Mouse (Mus musculus): Measurements from ENCODE around the gene Tgfb1i1. TPM values are rescaled to one million over a fixed set of nuclear protein-coding genes. Genes with fewer than 3 reads are reported as not detected.
A peak's percentile ranks its signal among the peaks of the same experiment; 100 is the strongest.

Tgfb1i1 gene
- polyA plus RNA-seq, 1 experiment from 2014 or later = 153 TPM

- WGBS = 56% methylated on average over 3 of the region's 3 CpGs
- Histone ChIP-seq H3K9ac (ENCODE audit: low read length) (no peak overlapping the region), H3K4me3 (ENCODE audit: control insufficient read depth in 1 of 2, insufficient read depth in 1 of 2, low read depth in 1 of 2, low read length in 2 of 2) (no peak overlapping the region), H3K36me3 (ENCODE audit: control insufficient read depth, insufficient read depth, low read length) (no peaks in the 10 kb centered on the region), H3K27ac (replicated peaks in 1 of 2; ENCODE audit: control insufficient read depth in 1 of 2, insufficient read depth in 1 of 2, low read depth in 2 of 2, low read length in 2 of 2) (no peak overlapping the region), H3K4me1 (ENCODE audit: control insufficient read depth in 2 of 2, insufficient read depth in 2 of 2, low read length in 2 of 2) (peaks cover 3 to 4% of the 10 kb centered on the region in 2 experiments; a peak in 2 of 4 replicates), H3K27me3 (ENCODE audit: control insufficient read depth, insufficient read depth, low read length) (no peaks in the 10 kb centered on the region), H3K9me3 (ENCODE audit: control insufficient read depth, low read length) (no peaks in the 10 kb centered on the region), H3K4me2 (ENCODE audit: low read length) (no peak overlapping the region)
- ATAC-seq (ENCODE audit: insufficient number of reproducible peaks, insufficient read depth, low FRiP score, low read depth) = no peak
These were observed 36.8 kb upstream of the Tgfb1i1 start for GRCm38 (mm10) chr7:128209826-128210225.

GRCm38 (mm10) chr7:128219952-128220351 is 26.7 kb upstream of the Tgfb1i1 start:
- Histone ChIP-seq H3K27me3 (ENCODE audit: control insufficient read depth, insufficient read depth, low read length) (no peaks in the 10 kb centered on the region), H3K4me3 (ENCODE audit: control insufficient read depth in 1 of 2, insufficient read depth in 1 of 2, low read depth in 1 of 2, low read length in 2 of 2) (no peak overlapping the region), H3K27ac (replicated peaks in 1 of 2; ENCODE audit: control insufficient read depth in 1 of 2, insufficient read depth in 1 of 2, low read depth in 2 of 2, low read length in 2 of 2) (no peak overlapping the region), H3K4me2 (ENCODE audit: low read length) (no peak overlapping the region), H3K9ac (ENCODE audit: low read length) (no peak overlapping the region), H3K36me3 (ENCODE audit: control insufficient read depth, insufficient read depth, low read length) (no peaks in the 10 kb centered on the region), H3K4me1 (ENCODE audit: control insufficient read depth in 2 of 2, insufficient read depth in 2 of 2, low read length in 2 of 2) (no peaks in the 10 kb centered on the region), H3K9me3 (ENCODE audit: control insufficient read depth, low read length) (no peaks in the 10 kb centered on the region)
- WGBS = 56% methylated on average over 4 of the region's 4 CpGs
- no peak for ATAC-seq (ENCODE audit: insufficient number of reproducible peaks, insufficient read depth, low FRiP score, low read depth)

- Histone ChIP-seq H3K9me3 (ENCODE audit: control insufficient read depth, low read length) (no peaks in the 10 kb centered on the region), H3K27ac (replicated peaks in 1 of 2; ENCODE audit: control insufficient read depth in 1 of 2, insufficient read depth in 1 of 2, low read depth in 2 of 2, low read length in 2 of 2) (no peak overlapping the region), H3K4me1 (ENCODE audit: control insufficient read depth in 2 of 2, insufficient read depth in 2 of 2, low read length in 2 of 2) (no peaks in the 10 kb centered on the region), H3K27me3 (ENCODE audit: control insufficient read depth, insufficient read depth, low read length) (no peaks in the 10 kb centered on the region), H3K9ac (ENCODE audit: low read length) (no peak overlapping the region), H3K36me3 (ENCODE audit: control insufficient read depth, insufficient read depth, low read length) (no peaks in the 10 kb centered on the region), H3K4me2 (ENCODE audit: low read length) (no peak overlapping the region), H3K4me3 (ENCODE audit: control insufficient read depth in 1 of 2, insufficient read depth in 1 of 2, low read depth in 1 of 2, low read length in 2 of 2) (no peak overlapping the region)
- WGBS = 90% methylated on average over 3 of the region's 3 CpGs
- no peak for ATAC-seq (ENCODE audit: insufficient number of reproducible peaks, insufficient read depth, low FRiP score, low read depth)
These were observed 25.7 kb upstream of the Tgfb1i1 start for GRCm38 (mm10) chr7:128220936-128221335.

- 37% methylated on average over 8 of the region's 8 CpGs for WGBS
- peaks cover 2% of the 10 kb centered on the region in 2 experiments; a peak in 2 of 4 replicates for H3K4me1 ChIP-seq (ENCODE audit: control insufficient read depth in 2 of 2, insufficient read depth in 2 of 2, low read length in 2 of 2)
- H3K9me3 ChIP-seq (ENCODE audit: control insufficient read depth, low read length) = 0 out of 2 replicates have a peak, but pooled peaks cover 2% of the 10 kb centered on the region
- H3K36me3 ChIP-seq (ENCODE audit: control insufficient read depth, insufficient read depth, low read length) = peaks cover 16% of the 10 kb centered on the region
- no peak overlapping the region for H3K4me3 ChIP-seq (ENCODE audit: control insufficient read depth in 1 of 2, insufficient read depth in 1 of 2, low read depth in 1 of 2, low read length in 2 of 2)
- no peak overlapping the region for H3K27ac ChIP-seq (replicated peaks in 1 of 2; ENCODE audit: control insufficient read depth in 1 of 2, insufficient read depth in 1 of 2, low read depth in 2 of 2, low read length in 2 of 2)
- H3K27me3 ChIP-seq (ENCODE audit: control insufficient read depth, insufficient read depth, low read length) = no peaks in the 10 kb centered on the region
- no peak overlapping the region for H3K9ac ChIP-seq (ENCODE audit: low read length)
- ATAC-seq (ENCODE audit: insufficient number of reproducible peaks, insufficient read depth, low FRiP score, low read depth) = no peak
- H3K4me2 ChIP-seq (ENCODE audit: low read length) = no peak overlapping the region
These were observed 14.9 kb upstream of the Tgfb1i1 start for GRCm38 (mm10) chr7:128231741-128232140.

GRCm38 (mm10) chr7:128234796-128235195 is 11.8 kb upstream of the Tgfb1i1 start:
- Histone ChIP-seq H3K9me3 (ENCODE audit: control insufficient read depth, low read length) (no peaks in the 10 kb centered on the region), H3K4me3 (ENCODE audit: control insufficient read depth in 1 of 2, insufficient read depth in 1 of 2, low read depth in 1 of 2, low read length in 2 of 2) (no peak overlapping the region), H3K27me3 (ENCODE audit: control insufficient read depth, insufficient read depth, low read length) (no peaks in the 10 kb centered on the region), H3K4me2 (ENCODE audit: low read length) (no peak overlapping the region), H3K27ac (replicated peaks in 1 of 2; ENCODE audit: control insufficient read depth in 1 of 2, insufficient read depth in 1 of 2, low read depth in 2 of 2, low read length in 2 of 2) (no peak overlapping the region), H3K36me3 (ENCODE audit: control insufficient read depth, insufficient read depth, low read length) (peaks cover 17% of the 10 kb centered on the region), H3K9ac (ENCODE audit: low read length) (no peak overlapping the region), H3K4me1 (ENCODE audit: control insufficient read depth in 2 of 2, insufficient read depth in 2 of 2, low read length in 2 of 2) (peaks cover 6 to 14% of the 10 kb centered on the region in 2 experiments)
- 74% methylated on average over 2 of the region's 2 CpGs for WGBS
- ATAC-seq (ENCODE audit: insufficient number of reproducible peaks, insufficient read depth, low FRiP score, low read depth) = no peak

- WGBS = 64% methylated on average over 1 of the region's 1 CpGs
- H3K27ac ChIP-seq (replicated peaks in 1 of 2; ENCODE audit: control insufficient read depth in 1 of 2, insufficient read depth in 1 of 2, low read depth in 2 of 2, low read length in 2 of 2) = no peak overlapping the region
These were observed 11.1 kb upstream of the Tgfb1i1 start for GRCm38 (mm10) chr7:128235481-128235880.

GRCm38 (mm10) chr7:128236426-128236825 is 10.2 kb upstream of the Tgfb1i1 start:
- H3K9me3 ChIP-seq (ENCODE audit: control insufficient read depth, low read length) = no peaks in the 10 kb centered on the region
- no peaks in the 10 kb centered on the region for H3K27me3 ChIP-seq (ENCODE audit: control insufficient read depth, insufficient read depth, low read length)
- peaks cover 33% of the 10 kb centered on the region for H3K36me3 ChIP-seq (ENCODE audit: control insufficient read depth, insufficient read depth, low read length)
- H3K4me1 ChIP-seq (ENCODE audit: control insufficient read depth in 2 of 2, insufficient read depth in 2 of 2, low read length in 2 of 2) = peaks cover 6 to 14% of the 10 kb centered on the region in 2 experiments
- 89% methylated on average over 13 of the region's 13 CpGs for WGBS
- no peak overlapping the region for H3K4me2 ChIP-seq (ENCODE audit: low read length)
- ATAC-seq (ENCODE audit: insufficient number of reproducible peaks, insufficient read depth, low FRiP score, low read depth) = no peak
- peak overlapping the region; percentile 87; the same call in 1 of the 2 replicates for H3K9ac ChIP-seq (ENCODE audit: low read length)
- no peak overlapping the region for H3K4me3 ChIP-seq (ENCODE audit: control insufficient read depth in 1 of 2, insufficient read depth in 1 of 2, low read depth in 1 of 2, low read length in 2 of 2)
- H3K27ac ChIP-seq (replicated peaks in 1 of 2; ENCODE audit: control insufficient read depth in 1 of 2, insufficient read depth in 1 of 2, low read depth in 2 of 2, low read length in 2 of 2) = no peak overlapping the region

More at GRCm38 (mm10) chr7:128235481-128235880, 11.1 kb upstream of the Tgfb1i1 start:
- H3K4me3 ChIP-seq (ENCODE audit: control insufficient read depth in 1 of 2, insufficient read depth in 1 of 2, low read depth in 1 of 2, low read length in 2 of 2) = no peak overlapping the region
- no peak overlapping the region for H3K9ac ChIP-seq (ENCODE audit: low read length)
- no peak for ATAC-seq (ENCODE audit: insufficient number of reproducible peaks, insufficient read depth, low FRiP score, low read depth)
- H3K4me2 ChIP-seq (ENCODE audit: low read length) = no peak overlapping the region
- no peaks in the 10 kb centered on the region for H3K27me3 ChIP-seq (ENCODE audit: control insufficient read depth, insufficient read depth, low read length)
- H3K4me1 ChIP-seq (ENCODE audit: control insufficient read depth in 2 of 2, insufficient read depth in 2 of 2, low read length in 2 of 2) = peaks cover 6 to 14% of the 10 kb centered on the region in 2 experiments
- H3K36me3 ChIP-seq (ENCODE audit: control insufficient read depth, insufficient read depth, low read length) = peaks cover 24% of the 10 kb centered on the region
- no peaks in the 10 kb centered on the region for H3K9me3 ChIP-seq (ENCODE audit: control insufficient read depth, low read length)

Measured in heart, embryonic 14.5 days (tissue).